Mouse (Mus musculus) G1E (cell line): Measurements from ENCODE around the gene Rbms3.

Source experiments
- CTCF ChIP-seq: IDR thresholded peaks from 2 replicates; pipeline ENCODE4 v1.5.1; 2012; ENCODE audit warnings: low read depth, low read length, inconsistent platforms, mixed read lengths
- GATA1 ChIP-seq: IDR thresholded peaks from 2 replicates; pipeline ENCODE4 v1.6.1; 2012; ENCODE audit warnings: borderline replicate concordance, low read length, inconsistent platforms, mixed read lengths
- GATA2 ChIP-seq: IDR thresholded peaks from 2 replicates; pipeline ENCODE4 v1.6.1; 2012; ENCODE audit warnings: low read depth, low read length, inconsistent platforms, borderline replicate concordance
- POLR2AphosphoS5 ChIP-seq: IDR thresholded peaks from 2 replicates; pipeline ENCODE4 v1.6.1; 2012; ENCODE audit warnings: low read depth, low read length, inconsistent platforms; ENCODE audit not compliant: insufficient replicate concordance
- TAL1 ChIP-seq: conservative IDR thresholded peaks from 2 replicates; pipeline ENCODE4 v1.6.1; 2012; ENCODE audit warnings: low read depth, low read length, inconsistent platforms, mixed read lengths

DNA sequence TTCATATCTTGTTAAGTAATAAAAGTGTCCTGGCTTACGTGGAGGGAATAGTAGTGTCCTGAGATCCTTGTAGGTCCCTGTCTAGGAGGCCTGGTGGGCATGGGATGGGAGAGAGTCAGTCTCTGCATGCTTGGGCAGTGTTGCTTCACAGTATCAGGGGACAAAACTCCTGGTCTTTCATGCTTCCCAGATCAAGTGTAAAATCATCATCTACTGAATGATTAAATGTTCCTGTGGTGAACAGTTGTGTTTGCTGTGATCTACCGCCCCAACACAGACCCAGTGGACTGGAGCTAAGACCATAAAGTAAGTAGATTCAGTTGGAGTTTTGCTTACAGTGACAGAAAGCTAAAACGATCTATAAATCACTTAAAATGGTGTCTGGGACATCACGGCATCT lies 654.4 kb downstream of the Rbms3 start:
- TF ChIP-seq CTCF (no peak), POLR2AphosphoS5 (no peak), TAL1 (no peak), GATA2 (no peak), GATA1 (no peak)
